Mouse (Mus musculus): ENCODE data around the gene Prr23a3.

GRCm38 (mm10) chr9:98823805-98824204, 40.8 kb upstream of the Prr23a3 start:
- TF ChIP-seq CTCF (IDR thresholded peaks at IDR 0.05; ENCODE audit: low read depth, low read length) (no peak), POLR2A (IDR thresholded peaks at IDR 0.05; ENCODE audit: extremely low read depth, insufficient read depth, low read length) (no peak)
